In the genomic region with DNA sequence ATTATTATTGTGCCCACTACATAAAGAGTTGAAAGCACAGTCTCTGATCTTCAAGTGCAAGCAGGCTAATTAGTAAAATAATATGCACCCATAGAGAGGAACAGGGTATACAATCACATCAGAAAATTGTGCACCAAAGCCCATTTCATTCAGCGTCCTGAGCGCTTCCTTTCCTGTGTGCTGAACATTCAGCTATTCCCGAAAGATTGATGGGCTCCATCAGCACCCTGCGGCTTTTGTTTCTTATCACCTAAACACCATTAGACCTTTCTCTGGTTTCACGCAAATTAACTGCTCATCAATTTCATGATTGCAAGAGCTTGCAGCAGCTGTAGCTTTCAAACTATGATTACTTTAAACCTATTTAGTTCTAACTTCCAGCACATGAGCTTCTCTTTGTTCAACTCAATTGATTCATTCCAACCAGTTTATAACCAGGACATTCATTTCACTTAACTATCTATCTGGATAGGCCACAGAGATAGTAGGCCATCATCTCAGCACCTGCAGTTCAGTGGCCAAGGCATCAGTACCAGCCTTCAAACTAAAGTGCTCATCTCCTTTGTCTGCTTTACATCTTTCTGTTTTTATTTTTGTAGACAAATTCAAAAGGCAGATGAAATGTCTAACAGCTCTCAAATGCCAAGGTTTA, we compare ENCODE assay signal across 15 mouse cellular contexts. TPM values are rescaled to one million over a fixed set of nuclear protein-coding genes. Genes with fewer than 3 reads are reported as not detected.
"Had no signal": no experiment of that assay in that cellular context is flagged by ENCODE, and none has a peak within 500 bp of the region (broad histone marks: within the 10 kb centered on the region; RNA-seq: fewer than 3 reads in every experiment).

No protein-coding gene starts in this region.

- H3K4me3 ChIP-seq: layer of hippocampus, adult 2 months; limb, embryonic 13.5 days; liver, embryonic 15.5 days; megakaryocyte, embryonic 14.5 days; midbrain, embryonic 12.5 days had no signal

- H3K9me3 ChIP-seq: limb, embryonic 13.5 days; liver, embryonic 15.5 days; megakaryocyte, embryonic 14.5 days; midbrain, embryonic 12.5 days had no signal

- H3K4me1 ChIP-seq: limb, embryonic 13.5 days; liver, embryonic 15.5 days; megakaryocyte, embryonic 14.5 days; midbrain, embryonic 12.5 days had no signal

- H3K27me3 ChIP-seq: limb, embryonic 13.5 days; liver, embryonic 15.5 days; megakaryocyte, embryonic 14.5 days; midbrain, embryonic 12.5 days had no signal

- H3K4me2 ChIP-seq: limb, embryonic 13.5 days; liver, embryonic 11.5 days; liver, embryonic 15.5 days; lung, embryonic 14.5 days; midbrain, embryonic 12.5 days had no signal

- H3K36me3 ChIP-seq: limb, embryonic 13.5 days; liver, embryonic 15.5 days; midbrain, embryonic 12.5 days had no signal

- DNase-seq: kidney, postnatal 10 days; kidney, postnatal 4 days; left cerebral cortex, postnatal 4 days; lung, embryonic 14.5 days; lung, postnatal 10 days; thymus, postnatal 4 days had no signal

- ATAC-seq: midbrain, embryonic 16.5 days had no signal

- H3K27ac ChIP-seq: layer of hippocampus, adult 2 months; limb, embryonic 13.5 days; liver, embryonic 15.5 days; macrophage; midbrain, embryonic 12.5 days; stomach, postnatal 0 days had no signal

- H3K9ac ChIP-seq: limb, embryonic 13.5 days; liver, embryonic 15.5 days; lung, embryonic 14.5 days; midbrain, embryonic 12.5 days had no signal

RNA-seq across cellular contexts. Expression of gene Adarb2, which starts 45.5 kb away (rescaled TPM):
- polyA plus RNA-seq: macrophage had no signal
